Mouse (Mus musculus) neural tube, embryonic 11.5 days (tissue): ENCODE measurements around the gene Brms1. TPM values are rescaled to one million over a fixed set of nuclear protein-coding genes. Genes with fewer than 3 reads are reported as not detected.
"Not testable (repeated sequence)": the region's sequence is repeated elsewhere in the genome, so short reads cannot be mapped to it uniquely, and the experiment has no call there.

ENCODE experiments used
- ATAC-seq: fragments of 200-750 bp; cut with Nextera tagmentation; 2 replicates; pipeline ENCODE4 v1.8.0; 2017; ENCODE audit warnings: moderate number of reproducible peaks, mild to moderate bottlenecking, moderate TSS enrichment, moderate library complexity; ENCODE audit not compliant: insufficient read depth, low FRiP score, low TSS enrichment
- DNase-seq: peaks from one replicate; pipeline ENCODE4 v3.0.0-alpha.2; 2015; ENCODE audit warnings: low spot score
- H3K27ac ChIP-seq: fragments of 300-500 bp; sonication (generic); 2 replicates; pipeline ENCODE4 v1.5.1; 2014; ENCODE audit warnings: low read depth, mild to moderate bottlenecking, low read length
- H3K27me3 ChIP-seq: fragments of 300-500 bp; sonication (generic); 2 replicates; pipeline ENCODE4 v1.6.1; 2014; ENCODE audit warnings: mild to moderate bottlenecking, low read length, mixed read lengths; ENCODE audit not compliant: control insufficient read depth, insufficient read depth
- H3K36me3 ChIP-seq: fragments of 300-500 bp; sonication (generic); 2 replicates; pipeline ENCODE4 v1.6.1; 2014; ENCODE audit warnings: mild to moderate bottlenecking, low read length, moderate library complexity, mixed read lengths; ENCODE audit not compliant: control insufficient read depth, insufficient read depth
- H3K4me1 ChIP-seq: fragments of 300-500 bp; sonication (generic); 2 replicates; pipeline ENCODE4 v1.6.1; 2014; ENCODE audit warnings: low read length, mixed read lengths; ENCODE audit not compliant: control insufficient read depth, insufficient read depth
- H3K4me2 ChIP-seq: fragments of 300-500 bp; sonication (generic); 2 replicates; pipeline ENCODE4 v1.6.1; 2014; ENCODE audit warnings: low read depth, mild to moderate bottlenecking, moderate library complexity
- H3K4me3 ChIP-seq: fragments of 300-500 bp; sonication (generic); 2 replicates; pipeline ENCODE4 v1.5.1; 2014; ENCODE audit warnings: low read depth, low read length
- H3K9ac ChIP-seq: fragments of 300-500 bp; sonication (generic); 2 replicates; pipeline ENCODE4 v1.6.1; 2014; ENCODE audit warnings: mild to moderate bottlenecking, low read length
- H3K9me3 ChIP-seq: fragments of 300-500 bp; sonication (generic); 2 replicates; pipeline ENCODE4 v1.6.1; 2016; ENCODE audit warnings: low read length; ENCODE audit not compliant: control insufficient read depth
- WGBS: fragments of 180-500 bp; shearing (Covaris S2); extraction: QIAGEN DNeasy Blood & Tissue Kit; methylation state at CpG from one replicate; pipeline ENCODE4 v1.1.7; 2014; 5-methylcytosine and 5-hydroxymethylcytosine counted together
- polyA plus RNA-seq: library from polyadenylated mRNA; unstranded; fragments of >200 nt; fragmentation: Nextera tagmentation; extraction: Ambion mirVana; gene quantifications from 2 replicates; pipeline ENCODE4 v1.2.1, GENCODE M21; 2014

The Brms1 gene
- polyA plus RNA-seq, 1 experiment from 2014 or later: 78.9 TPM

- under 1% methylated on average over 59 of the region's 69 CpGs for WGBS
- H3K9me3 ChIP-seq: no peaks in the 10 kb centered on the region
- peaks cover 11% of the 10 kb centered on the region for H3K4me1 ChIP-seq
- H3K4me3 ChIP-seq: peak within 1 kb of the TSS; percentile 42
- H3K36me3 ChIP-seq: no peaks in the 10 kb centered on the region
- DNase-seq (peak; percentile 16), ATAC-seq (no peak)
- H3K27ac ChIP-seq: no peak within 1 kb of the TSS
- peak within 1 kb of the TSS; percentile 42 for H3K9ac ChIP-seq
- H3K4me2 ChIP-seq: peak within 1 kb of the TSS; percentile 61
- peaks cover 61% of the 10 kb centered on the region for H3K27me3 ChIP-seq
These were observed 44.1 kb downstream of the Brms1 start, which contains the start of gene Tmem151a for GRCm38 (mm10) chr19:5085145-5085863. TSS of gene Tmem151a (minus strand) at chr19:5085531.

GRCm38 (mm10) chr19:5086533-5086932 lies 45.4 kb downstream of the Brms1 start:
- not testable (repeated sequence) for H3K4me3 ChIP-seq, H3K36me3 ChIP-seq, H3K9ac ChIP-seq, ATAC-seq, H3K9me3 ChIP-seq, H3K27ac ChIP-seq, H3K4me2 ChIP-seq, DNase-seq
- Histone ChIP-seq H3K27me3 (peaks cover 50% of the 10 kb centered on the region), H3K4me1 (peaks cover 11% of the 10 kb centered on the region)
- 48% methylated on average over 4 of the region's 4 CpGs for WGBS

DNA sequence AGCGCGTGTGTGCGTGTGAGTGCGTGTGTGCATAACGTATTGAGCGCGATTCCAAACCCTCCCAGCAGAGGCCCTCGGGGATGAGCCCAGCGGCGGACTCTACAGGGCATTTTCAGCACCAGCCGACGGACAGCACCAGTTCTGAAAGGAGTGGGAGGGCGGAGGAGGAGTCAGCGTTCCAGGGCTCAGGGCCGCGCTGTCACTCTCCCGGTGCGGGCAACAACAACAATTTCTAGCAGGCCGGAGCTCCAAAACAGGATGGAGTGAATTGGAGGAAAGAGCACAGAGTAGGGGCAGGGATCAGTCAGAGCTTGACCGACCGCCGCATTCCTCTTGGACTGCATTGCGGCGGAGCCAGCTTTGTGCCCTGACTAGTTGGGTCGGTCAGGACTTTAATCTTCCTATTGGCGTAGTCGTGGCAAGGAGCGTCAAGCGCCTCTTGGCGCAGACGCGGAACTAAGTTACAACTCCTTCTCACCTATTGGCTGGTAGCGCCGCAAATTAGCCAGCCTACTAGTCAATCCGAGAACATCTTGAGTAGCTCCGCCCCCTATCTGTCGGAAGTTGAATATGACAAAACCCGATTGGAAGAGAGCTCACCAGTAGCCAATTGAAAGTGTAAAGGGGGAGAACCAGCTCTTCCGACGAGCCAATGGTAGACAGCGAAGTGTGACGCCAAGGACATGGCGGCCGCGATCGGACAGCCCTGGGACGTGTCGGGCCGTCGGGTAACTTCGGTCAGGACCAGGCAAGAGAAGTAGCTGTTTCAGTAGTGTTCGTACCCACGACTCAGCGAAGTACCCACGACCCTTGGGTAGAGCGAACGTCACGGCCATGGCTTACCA lies 47.0 kb downstream of the Brms1 start, which contains the start of gene Yif1a:
Yif1a (plus strand) TSS at position 655 of the 845 bp plus-strand sequence.
- DNase-seq (peak; percentile 92), ATAC-seq (peak; percentile 95)
- H3K27me3 ChIP-seq: peaks cover 34% of the 10 kb centered on the region
- no peaks in the 10 kb centered on the region for H3K9me3 ChIP-seq
- peak within 1 kb of the TSS; percentile 83 for H3K4me2 ChIP-seq
- H3K4me3 ChIP-seq: peak within 1 kb of the TSS; percentile 83
- peak within 1 kb of the TSS; percentile 69 for H3K9ac ChIP-seq
- peaks cover 4% of the 10 kb centered on the region for H3K36me3 ChIP-seq
- H3K4me1 ChIP-seq: peaks cover 11% of the 10 kb centered on the region
- H3K27ac ChIP-seq: peak within 1 kb of the TSS; percentile 64; the same call in 1 of the 2 replicates
- under 1% methylated on average over 58 of the region's 58 CpGs for WGBS

DNA sequence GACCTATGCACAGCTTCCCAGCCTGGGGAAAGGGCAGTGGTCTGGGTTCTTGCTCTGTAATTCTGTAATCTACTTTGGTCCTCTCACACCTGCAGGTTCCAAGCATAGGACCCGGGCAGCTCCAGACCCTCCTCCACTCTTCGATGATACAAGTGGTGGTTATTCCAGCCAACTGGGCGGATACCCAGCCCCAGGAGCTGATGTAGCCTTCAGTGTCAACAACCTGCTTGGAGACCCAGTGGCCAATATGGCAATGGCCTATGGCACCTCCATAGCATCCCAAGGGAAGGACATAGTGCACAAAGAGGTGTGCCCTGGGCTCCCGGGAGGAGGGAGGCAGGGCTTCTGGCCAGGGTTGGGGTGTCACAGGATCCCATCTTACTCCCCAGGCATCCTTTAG lies 48.2 kb downstream of the Brms1 start:
- peak overlapping the region; percentile 83 for H3K4me2 ChIP-seq
- H3K9me3 ChIP-seq: no peaks in the 10 kb centered on the region
- no peak overlapping the region for H3K27ac ChIP-seq
- DNase-seq: no peak
- H3K36me3 ChIP-seq: peaks cover 4% of the 10 kb centered on the region
- no peak overlapping the region for H3K9ac ChIP-seq
- peak overlapping the region; percentile 83 for H3K4me3 ChIP-seq
- H3K4me1 ChIP-seq: peaks cover 15% of the 10 kb centered on the region
- peaks cover 22% of the 10 kb centered on the region for H3K27me3 ChIP-seq
- 89% methylated on average over 4 of the region's 4 CpGs for WGBS
- no peak for ATAC-seq

- no peak for DNase-seq
- no peak for ATAC-seq
- WGBS: 91% methylated on average over 10 of the region's 10 CpGs
- H3K27ac ChIP-seq: no peak overlapping the region
- no peak overlapping the region for H3K9ac ChIP-seq
- H3K27me3 ChIP-seq: no peaks in the 10 kb centered on the region
- H3K9me3 ChIP-seq: no peaks in the 10 kb centered on the region
- H3K4me1 ChIP-seq: peaks cover 36% of the 10 kb centered on the region
- no peak overlapping the region for H3K4me2 ChIP-seq
- no peak overlapping the region for H3K4me3 ChIP-seq
- H3K36me3 ChIP-seq: peaks cover 4% of the 10 kb centered on the region
These were observed 50.9 kb downstream of the Brms1 start for GRCm38 (mm10) chr19:5092083-5092482.

GRCm38 (mm10) chr19:5093481-5094242 lies 52.5 kb downstream of the Brms1 start:
- Histone ChIP-seq H3K4me1 (peaks cover 38% of the 10 kb centered on the region), H3K9me3 (no peaks in the 10 kb centered on the region), H3K4me2 (no peak overlapping the region), H3K4me3 (no peak overlapping the region; the same call in 1 of the 2 replicates), H3K27me3 (no peaks in the 10 kb centered on the region), H3K27ac (no peak overlapping the region), H3K36me3 (peaks cover 4% of the 10 kb centered on the region), H3K9ac (no peak overlapping the region)
- ATAC-seq: 0 out of 2 replicates have a peak, but pooled peaks have one; percentile 3
- DNase-seq: no peak
- 79% methylated on average over 12 of the region's 12 CpGs for WGBS

GRCm38 (mm10) chr19:5094243-5094632 lies 53.1 kb downstream of the Brms1 start:
- under 1% methylated on average over 21 of the region's 21 CpGs for WGBS
- peak overlapping the region; percentile 98 for H3K4me2 ChIP-seq
- peak overlapping the region; percentile 15; the same call in 1 of the 2 replicates for H3K4me3 ChIP-seq
- H3K4me1 ChIP-seq: peaks cover 39% of the 10 kb centered on the region
- no peaks in the 10 kb centered on the region for H3K27me3 ChIP-seq
- H3K36me3 ChIP-seq: peaks cover 4% of the 10 kb centered on the region
- H3K9ac ChIP-seq: no peak overlapping the region; the same call in 1 of the 2 replicates
- H3K9me3 ChIP-seq: no peaks in the 10 kb centered on the region
- peak; percentile 96 for DNase-seq
- ATAC-seq: peak; percentile 68
- H3K27ac ChIP-seq: no peak overlapping the region

DNA sequence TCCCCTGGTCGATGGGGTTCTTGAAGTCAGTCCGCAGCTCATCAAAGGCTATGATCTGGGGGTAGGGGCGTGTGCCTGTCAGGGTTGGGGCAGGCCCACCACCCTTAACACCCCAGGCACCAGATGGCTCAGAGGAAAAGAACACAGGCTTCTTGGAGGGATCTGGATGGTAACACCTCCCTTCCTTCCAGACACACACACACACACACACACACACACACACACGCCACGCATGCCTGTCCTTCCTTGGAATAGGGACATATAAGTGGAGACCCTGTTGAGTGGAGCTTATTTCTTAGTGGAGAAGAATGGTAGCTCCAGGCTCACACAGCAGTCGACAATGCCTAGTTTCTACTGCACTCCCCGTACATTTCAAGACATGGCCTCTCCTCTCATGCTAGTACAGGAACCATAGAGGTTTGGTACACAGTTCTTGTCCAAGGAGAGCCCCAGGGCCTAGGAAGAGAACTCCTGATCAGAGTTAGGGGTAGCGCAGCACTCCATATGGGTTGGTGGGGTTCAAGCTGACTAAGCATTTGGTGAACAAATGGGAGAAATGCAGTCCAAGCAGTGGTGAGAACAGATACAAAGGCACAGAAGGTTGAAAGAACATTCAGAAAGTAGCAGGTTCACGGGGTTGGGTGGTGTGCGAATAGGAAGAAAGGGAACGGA lies 53.7 kb downstream of the Brms1 start:
- Histone ChIP-seq H3K36me3 (peaks cover 9% of the 10 kb centered on the region), H3K4me2 (peak overlapping the region; percentile 98), H3K4me3 (peak overlapping the region; percentile 15), H3K27me3 (no peaks in the 10 kb centered on the region), H3K27ac (peak overlapping the region; percentile 42; the same call in 1 of the 2 replicates), H3K4me1 (peaks cover 38% of the 10 kb centered on the region), H3K9me3 (no peaks in the 10 kb centered on the region), H3K9ac (no peak overlapping the region; the same call in 1 of the 2 replicates)
- 40% methylated on average over 11 of the region's 11 CpGs for WGBS
- DNase-seq (no peak), ATAC-seq (peak; percentile 2; the same call in 1 of the 2 replicates)
